12 mouse cellular contexts compared by ENCODE assay signal in the genomic region with DNA sequence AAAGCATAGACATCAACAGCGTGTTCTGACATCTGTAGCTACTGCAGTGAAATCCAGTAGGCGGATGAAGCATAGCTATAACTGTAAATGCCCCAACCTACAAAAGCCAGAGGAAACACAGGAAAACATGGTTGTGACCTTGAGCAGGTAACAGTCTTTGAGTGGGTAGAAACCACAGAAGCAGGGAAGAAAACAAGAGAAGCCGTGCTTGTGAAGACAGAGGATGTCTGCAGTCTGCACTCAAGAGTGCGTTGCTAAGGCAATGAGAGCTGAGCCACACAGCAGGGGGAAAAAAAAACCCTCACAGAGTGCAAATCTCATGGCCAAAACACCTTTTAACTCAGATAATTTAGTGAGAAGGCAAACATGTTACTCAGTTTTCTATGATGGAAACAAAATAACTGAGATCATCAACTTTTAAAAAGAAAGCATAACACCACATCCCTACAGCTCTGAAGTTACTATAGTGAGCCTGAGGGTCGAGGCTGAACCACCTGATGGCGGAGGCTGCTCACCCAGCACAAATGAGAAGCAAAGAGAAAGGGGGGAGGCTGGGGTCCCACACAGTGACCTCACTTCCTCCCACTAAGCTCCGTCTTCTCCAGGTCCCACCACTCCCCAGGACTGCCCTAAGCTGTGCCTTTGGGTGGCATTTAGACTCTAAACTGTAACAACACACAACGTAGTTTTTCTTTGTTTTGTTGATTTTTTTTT. TPM values are rescaled to one million over a fixed set of nuclear protein-coding genes. Genes with fewer than 3 reads are reported as not detected.
DNase-seq lines count a peak whose midpoint lies in the region.
"Had no signal": no experiment of that assay in that cellular context is flagged by ENCODE, and none has a peak within 500 bp of the region (broad histone marks: within the 10 kb centered on the region; RNA-seq: fewer than 3 reads in every experiment).

No protein-coding gene starts in this region.

- peak; percentile 17 for DNase-seq in ovary, adult 18-20 months (ENCODE audit: low spot score)
- no peak for DNase-seq in ovary, postnatal 14 days (ENCODE audit: low spot score)
- DNase-seq in T-cell, adult 2 months (ENCODE audit: low spot score): peak; percentile 92
- DNase-seq in naive thymus-derived CD4-positive, alpha-beta T cell, adult 2 months (ENCODE audit: low read depth): peak; percentile 92
- DNase-seq in thymus, postnatal 4 days: peak; percentile 67
- DNase-seq in gastrocnemius, adult 18-20 months (ENCODE audit: low spot score): no peak
- DNase-seq in Muller cell, postnatal 12 days (ENCODE audit: inconsistent ontology term): no peak
- DNase-seq: cerebellum, adult 11-12 months; gastrocnemius, postnatal 36 days; liver, postnatal 0 days; lung, postnatal 4 days; right cerebral cortex, adult 18-20 months had no signal

RNA-seq across cellular contexts. Expression of gene Tnfrsf14, which starts 8.3 kb away (rescaled TPM):
- 1 to 10 TPM; 1.3 to 1.9 TPM for total RNA-seq in gastrocnemius, adult 18-20 months (2021)

RNA-seq across cellular contexts. Expression of gene Hes5, which starts 24.0 kb away (rescaled TPM):
- not detected for total RNA-seq in gastrocnemius, adult 18-20 months (2021)
- total RNA-seq: gastrocnemius, postnatal 36 days had no signal

RNA-seq across cellular contexts. Expression of gene Pank4, which starts 27.2 kb away (rescaled TPM):
- total RNA-seq in gastrocnemius, adult 18-20 months (2021): 10 to 100 TPM; 31.9 to 35.6 TPM

RNA-seq across cellular contexts. Expression of gene Fam213b, which starts 37.8 kb away (rescaled TPM):
- 10 to 100 TPM; 69.5 to 73.0 TPM for total RNA-seq in gastrocnemius, adult 18-20 months (2021)

Comparison
In these comparisons a context has a peak if more than half of its experiments do, and no peak if none do; other contexts are left out.
1. DNase-seq: peak in ovary, adult 18-20 months (single experiment), T-cell, adult 2 months (single experiment), naive thymus-derived CD4-positive, alpha-beta T cell, adult 2 months (single experiment) and thymus, postnatal 4 days (single experiment); none in ovary, postnatal 14 days (single experiment), gastrocnemius, adult 18-20 months (single experiment) and Muller cell, postnatal 12 days (single experiment).